Mouse (Mus musculus) G1E (cell line): Measurements from ENCODE around the gene Ptpn23.

Experiments
- CTCF ChIP-seq: IDR thresholded peaks from 2 replicates; pipeline ENCODE4 v1.5.1; 2012; ENCODE audit warnings: low read depth, low read length, inconsistent platforms, mixed read lengths
- TAL1 ChIP-seq: conservative IDR thresholded peaks from 2 replicates; pipeline ENCODE4 v1.6.1; 2012; ENCODE audit warnings: low read depth, low read length, inconsistent platforms, mixed read lengths

- TF ChIP-seq CTCF (no peak), TAL1 (no peak)
Observed at GRCm38 (mm10) chr9:110350612-110351011, 57.4 kb downstream of the Ptpn23 start.
